20 mouse cellular contexts compared by ENCODE assay signal in the genomic region with DNA sequence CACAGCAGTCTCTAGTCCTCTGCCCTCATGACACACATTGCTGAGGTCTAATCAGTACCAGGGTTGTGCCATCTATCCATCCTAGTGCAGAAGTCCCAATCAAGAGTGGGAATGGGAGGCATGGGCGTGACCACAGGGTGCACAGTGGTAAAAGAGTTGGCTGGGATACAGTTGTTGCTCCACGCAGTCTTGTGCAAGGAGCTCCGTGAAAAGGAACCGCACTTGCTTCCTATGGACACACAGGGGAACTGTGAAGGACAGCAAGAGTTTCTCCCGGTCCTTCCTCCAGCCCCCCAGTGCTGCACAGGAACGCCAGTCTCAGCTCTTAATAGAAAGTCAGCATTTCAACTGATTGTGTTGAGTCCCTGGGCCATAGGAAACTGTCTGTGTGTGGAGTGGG. TPM values are rescaled to one million over a fixed set of nuclear protein-coding genes. Genes with fewer than 3 reads are reported as not detected.
DNase-seq lines count a peak whose midpoint lies in the region; ATAC-seq and TF ChIP-seq lines count a peak whose summit lies in the region.
"Had no signal": no experiment of that assay in that cellular context is flagged by ENCODE, and none has a peak within 500 bp of the region (broad histone marks: within the 10 kb centered on the region; RNA-seq: fewer than 3 reads in every experiment).

No protein-coding gene starts in this region.

- H3K27me3 ChIP-seq in C2C12 (ENCODE audit: control insufficient read depth, insufficient read depth, insufficient read length) = no peaks in the 10 kb centered on the region
- H3K27me3 ChIP-seq: embryonic facial prominence, embryonic 13.5 days; embryonic facial prominence, embryonic 15.5 days; forebrain, embryonic 12.5 days had no signal

- intact Hi-C loops in heart, postnatal 25 days (cut with DNase I) = no loop called here

- ATAC-seq in megakaryocyte, adult 5-6 weeks (ENCODE audit: poor library complexity, severe bottlenecking) = peak; percentile 65
- ATAC-seq: forebrain, embryonic 14.5 days; forebrain, embryonic 16.5 days had no signal

- DNase-seq in heart, adult 11 months = peak; percentile 72
- no peak for DNase-seq in heart, postnatal 25 days (ENCODE audit: low spot score)
- no peak for DNase-seq in layer of hippocampus, adult 9-10 months (ENCODE audit: low spot score)
- DNase-seq in frontal cortex, postnatal 14 days (ENCODE audit: low spot score in 2 of 2) = no peak
- DNase-seq: B cell, adult 2 months; cerebellum, adult 11 months; cerebellum, adult 18-20 months; cerebellum, adult 8-10 months; cerebellum, adult 9-11 months; cerebellum, postnatal 36 days; embryo, embryonic 11 days had no signal

- H3K4me3 ChIP-seq in C2C12 (ENCODE audit: insufficient read depth, poor library complexity, severe bottlenecking) = no peak overlapping the region
- H3K4me3 ChIP-seq: embryonic facial prominence, embryonic 13.5 days; embryonic facial prominence, embryonic 15.5 days; erythroblast, embryonic 14.5 days; forebrain, embryonic 10.5 days; forebrain, embryonic 12.5 days had no signal

- no peaks in the 10 kb centered on the region for H3K79me2 ChIP-seq in C2C12 (ENCODE audit: control insufficient read depth, insufficient read depth)

- peak overlapping the region; percentile 13 for H3ac ChIP-seq in C2C12 (ENCODE audit: control insufficient read depth, insufficient read length, low read depth)

- no peaks in the 10 kb centered on the region for H3K79me3 ChIP-seq in C2C12 (ENCODE audit: low read depth)

- H3K36me3 ChIP-seq in C2C12 (ENCODE audit: control insufficient read depth, insufficient read depth) = no peaks in the 10 kb centered on the region

- no peak for TF ChIP-seq CTCF in C2C12 (IDR thresholded peaks at IDR 0.05; ENCODE audit: control insufficient read depth, insufficient read depth, insufficient read length)

TF ChIP-seq in C2C12, 6 proteins besides CTCF, POLR2A, EP300 and RAD21:
- TF ChIP-seq MYOD1 (IDR thresholded peaks at IDR 0.05; ENCODE audit: control insufficient read depth, insufficient read length, low read depth) (no peak), CEBPB (IDR thresholded peaks at IDR 0.05; ENCODE audit: low read depth) (no peak), USF1 (IDR thresholded peaks at IDR 0.05; ENCODE audit: low read depth) (no peak), MAX (IDR thresholded peaks at IDR 0.05) (no peak), FOSL1 (IDR thresholded peaks at IDR 0.05; ENCODE audit: insufficient read depth, low read length, poor library complexity, severe bottlenecking) (no peak), MYOG (IDR thresholded peaks at IDR 0.05; ENCODE audit: control insufficient read depth, extremely low read depth, insufficient read length) (no peak)

RNA-seq across cellular contexts. Expression of a gene that starts 10.4 kb away (rescaled TPM):
- 10 to 100 TPM in 1 of 2 experiments, 1 to 10 TPM in 1; 9.2 to 11.9 TPM for total RNA-seq in heart, postnatal 25 days (2021)
- polyA plus RNA-seq in C2C12 (2012; fragmentation: generic; extraction: Trizol) = 19.7 TPM
- total RNA-seq in megakaryocyte, adult 5-6 weeks (2015) = 10.9 and 15.0 TPM in 2 replicates
- total RNA-seq in megakaryocyte, adult 5-6 weeks (2017) = 15.3 and 17.4 TPM in 2 replicates

RNA-seq across cellular contexts. Expression of a gene that starts 23.4 kb away (rescaled TPM):
- total RNA-seq in heart, postnatal 25 days (2021) = 10 to 100 TPM; 43.9 to 48.0 TPM
- polyA plus RNA-seq in C2C12 (2012; fragmentation: generic; extraction: Trizol) = 8.9 TPM
- 5.0 and 7.5 TPM in 2 replicates for total RNA-seq in megakaryocyte, adult 5-6 weeks (2015)
- total RNA-seq in megakaryocyte, adult 5-6 weeks (2017) = 8.5 and 9.0 TPM in 2 replicates

Comparison
In these comparisons a context has a peak if more than half of its experiments do, and no peak if none do; other contexts are left out.
1. RNA of a gene that starts 23.4 kb away (total RNA-seq): 43.9 to 48.0 TPM in heart, postnatal 25 days; 5.0 to 9.0 TPM in megakaryocyte, adult 5-6 weeks; every median in the first group is over 4 times any median in the second.